Mouse (Mus musculus) spleen, adult 2 months (tissue): ENCODE measurements around the gene Otud7b.

ENCODE experiments used
- CTCF ChIP-seq: fragments of 200-500 bp; IDR thresholded peaks from 2 replicates; pipeline ENCODE4 v1.5.1; 2011; ENCODE audit warnings: mild to moderate bottlenecking, inconsistent platforms; ENCODE audit not compliant: insufficient read depth, insufficient read length, insufficient replicate concordance; ENCODE audit errors: extremely low read depth
- POLR2A ChIP-seq: fragments of 200-500 bp; IDR thresholded peaks from 2 replicates; pipeline ENCODE4 v1.6.1; 2011; ENCODE audit warnings: low read depth, low read length, inconsistent platforms

DNA sequence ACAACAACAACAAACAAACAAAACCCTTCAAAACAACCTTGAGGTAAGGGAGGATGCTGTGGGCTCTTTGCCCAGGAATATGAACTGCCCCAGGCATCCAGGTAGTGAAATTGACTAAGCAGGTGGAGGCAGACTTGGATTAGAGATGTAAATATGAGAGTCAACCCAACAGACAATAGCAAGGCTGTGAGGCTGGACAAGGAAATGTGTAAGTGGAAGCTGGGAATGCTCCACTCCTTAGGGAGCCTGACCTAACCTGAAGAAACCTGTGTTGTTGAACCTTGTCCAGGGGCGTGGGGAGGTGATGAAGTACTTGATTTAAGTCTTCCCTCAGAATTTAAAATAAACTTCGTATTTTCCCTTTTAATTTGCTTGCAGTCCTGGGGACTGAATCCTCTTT lies 74.6 kb downstream of the Otud7b start:
- TF ChIP-seq CTCF = no peak
- no peak for TF ChIP-seq POLR2A
